Mouse (Mus musculus) cerebellum, adult 2 months (tissue): ENCODE results near the gene Plbd1. TPM values are rescaled to one million over a fixed set of nuclear protein-coding genes. Genes with fewer than 3 reads are reported as not detected.

Experiments used
- DNase-seq, 2 experiments: peaks; one replicate each; pipeline ENCODE4 v3.0.0; 2021
- H3K27ac ChIP-seq: fragments of 200-500 bp; 2 replicates; pipeline ENCODE4 v1.5.1; 2012; ENCODE audit warnings: low read length, control low read depth, inconsistent platforms; ENCODE audit not compliant: insufficient read depth
- H3K27me3 ChIP-seq: fragments of 200-500 bp; 2 replicates; pipeline ENCODE4 v1.6.1; 2012; ENCODE audit warnings: inconsistent platforms, mild to moderate bottlenecking, low read length, moderate library complexity; ENCODE audit not compliant: control insufficient read depth, insufficient read depth
- H3K4me1 ChIP-seq: fragments of 200-500 bp; 2 replicates; pipeline ENCODE4 v1.6.1; 2011; ENCODE audit warnings: low read length; ENCODE audit not compliant: control insufficient read depth, insufficient read depth
- H3K4me3 ChIP-seq: fragments of 200-500 bp; replicated peaks from 2 replicates; pipeline ENCODE3; 2011; ENCODE audit warnings: mild to moderate bottlenecking, low read depth, low read length, control low read depth; ENCODE audit not compliant: insufficient read depth
- CTCF ChIP-seq: fragments of 200-500 bp; IDR thresholded peaks from 2 replicates; pipeline ENCODE4 v1.5.1; 2011; ENCODE audit warnings: low read depth, mild to moderate bottlenecking, control low read depth, low read length, moderate library complexity, borderline replicate concordance; ENCODE audit not compliant: insufficient read depth
- POLR2A ChIP-seq: fragments of 200-500 bp; IDR thresholded peaks from 2 replicates; pipeline ENCODE4 v1.6.1; 2011; ENCODE audit warnings: low read length, control low read depth, borderline replicate concordance; ENCODE audit not compliant: insufficient read depth
- WGBS: fragments of 180-500 bp; shearing (Covaris S2); methylation state at CpG from one replicate; pipeline ENCODE4 v1.1.7; 2018; 5-methylcytosine and 5-hydroxymethylcytosine counted together
- polyA plus RNA-seq: library from polyadenylated mRNA; depleted of rRNA; stranded (reverse); fragments of >200 nt; gene quantifications from 2 replicates; pipeline ENCODE4 v1.2.3, GENCODE M21; 2012; rRNA removed

The Plbd1 gene
- polyA plus RNA-seq, 1 experiment = 0.15 TPM

DNA sequence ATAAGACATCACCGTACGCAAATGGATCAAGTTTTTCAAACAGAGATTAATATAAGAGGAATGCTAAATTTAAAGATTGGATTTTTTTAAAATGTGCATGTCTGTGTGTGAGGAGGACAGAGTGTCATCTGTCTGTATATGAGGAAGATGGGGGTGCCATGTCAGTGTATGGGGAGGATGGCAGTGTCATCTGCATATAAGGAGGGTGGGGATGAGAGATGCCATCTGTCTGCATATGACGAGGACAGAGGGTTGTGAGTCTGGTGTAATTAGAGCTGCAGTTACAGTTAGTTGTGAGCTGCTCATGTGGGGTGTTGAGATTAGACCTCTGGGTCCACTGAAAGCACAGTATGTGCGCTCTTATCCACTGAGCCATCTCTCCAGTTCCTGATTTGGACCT, 71.0 kb downstream of the Plbd1 start:
- 78% methylated on average over 4 of the region's 4 CpGs for WGBS
- Histone ChIP-seq H3K27me3 (no peaks in the 10 kb centered on the region), H3K4me3 (no peak overlapping the region), H3K27ac (no peak overlapping the region), H3K4me1 (no peaks in the 10 kb centered on the region)
- TF ChIP-seq POLR2A = no peak
- TF ChIP-seq CTCF = no peak
- no peak for DNase-seq

DNA sequence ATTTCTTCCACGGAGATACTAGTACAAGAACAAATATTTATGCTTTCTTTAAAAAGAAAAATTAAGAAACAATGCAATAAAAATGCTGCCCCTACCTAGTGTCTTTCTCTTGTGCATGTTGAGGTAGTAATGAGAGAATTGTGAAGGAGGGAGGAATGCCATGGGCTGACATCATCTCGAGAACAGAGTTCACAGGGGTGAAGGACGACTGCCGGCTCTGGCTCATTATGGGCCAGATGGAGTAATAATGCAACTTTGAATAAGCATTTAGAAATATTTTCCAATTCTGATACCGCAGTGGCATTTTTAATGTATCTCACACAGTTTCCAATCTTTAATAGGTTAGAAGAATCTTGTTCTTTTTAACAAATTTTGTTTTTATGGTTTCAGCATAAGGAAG, 95.7 kb downstream of the Plbd1 start:
- H3K4me1 ChIP-seq = no peaks in the 10 kb centered on the region
- WGBS = 78% methylated on average over 5 of the region's 5 CpGs
- H3K4me3 ChIP-seq = no peak overlapping the region
- DNase-seq = no peak
- no peak for TF ChIP-seq CTCF
- no peak for TF ChIP-seq POLR2A
- H3K27ac ChIP-seq = no peak overlapping the region
- H3K27me3 ChIP-seq = no peaks in the 10 kb centered on the region

Other genes starting within 250 kb of the Plbd1 start
- not detected in 2 replicates for gene E330021D16Rik, start 246.4 kb downstream of the Plbd1 start, polyA plus RNA-seq
- gene Atf7ip, start 155.8 kb downstream of the Plbd1 start, polyA plus RNA-seq = 70.5 and 83.0 TPM in 2 replicates
- 0.10 TPM in 2 replicates for gene Gucy2c, start 119.8 kb upstream of the Plbd1 start, polyA plus RNA-seq
- gene Hist4h4, start 142.5 kb upstream of the Plbd1 start, polyA plus RNA-seq = 0.62 and 1.0 TPM in 2 replicates
- 74.1 and 88.9 TPM in 2 replicates for gene H2afj, start 146.3 kb upstream of the Plbd1 start, polyA plus RNA-seq
- gene BC049715, start 165.7 kb upstream of the Plbd1 start, polyA plus RNA-seq = 0.38 and 0.74 TPM in 2 replicates
- 57.0 and 68.4 TPM in 2 replicates for gene Wbp11, start 166.3 kb upstream of the Plbd1 start, polyA plus RNA-seq
- 7.8 and 8.8 TPM in 2 replicates for gene Smco3, start 173.5 kb upstream of the Plbd1 start, polyA plus RNA-seq
- gene Art4, start 195.8 kb upstream of the Plbd1 start, polyA plus RNA-seq = 0.16 and 0.29 TPM in 2 replicates
- 93.7 and 131 TPM in 2 replicates for gene Mgp, start 213.9 kb upstream of the Plbd1 start, polyA plus RNA-seq